Mouse (Mus musculus) myocyte (in vitro differentiated cells): ENCODE data around the gene Lag3. TPM values are rescaled to one million over a fixed set of nuclear protein-coding genes. Genes with fewer than 3 reads are reported as not detected.

Experiments used
- H3K27me3 ChIP-seq: one replicate; pipeline ENCODE4 v1.6.1; 2011; ENCODE audit not compliant: control insufficient read depth, insufficient read depth, insufficient read length
- H3K36me3 ChIP-seq: one replicate; pipeline ENCODE4 v1.6.1; 2011; ENCODE audit not compliant: control insufficient read depth, insufficient read depth
- H3K4me2 ChIP-seq: one replicate; pipeline ENCODE4 v1.6.1; 2011; ENCODE audit warnings: low read depth, control low read depth
- H3K4me3 ChIP-seq: one replicate; pipeline ENCODE4 v1.5.1; 2011; ENCODE audit warnings: mild to moderate bottlenecking, control low read depth, moderate library complexity
- H3K79me2 ChIP-seq: one replicate; pipeline ENCODE4 v1.6.1; 2011; ENCODE audit not compliant: control insufficient read depth, insufficient read depth
- H3ac ChIP-seq: one replicate; pipeline ENCODE4 v1.6.1; 2011; ENCODE audit not compliant: control insufficient read depth, insufficient read length
- CEBPB ChIP-seq: IDR thresholded peaks from 2 replicates; pipeline ENCODE4 v1.6.1; 2011; ENCODE audit warnings: mild to moderate bottlenecking, moderate library complexity; ENCODE audit not compliant: poor library complexity, insufficient read depth, severe bottlenecking
- E2F4 ChIP-seq: IDR thresholded peaks from one replicate; pipeline ENCODE4 v1.6.1; 2011; ENCODE audit warnings: mild to moderate bottlenecking, control low read depth, moderate library complexity; ENCODE audit not compliant: insufficient read depth
- MAX ChIP-seq: IDR thresholded peaks from one replicate; pipeline ENCODE4 v1.6.1; 2011; ENCODE audit warnings: low read depth, mild to moderate bottlenecking, control low read depth
- MYOD1 ChIP-seq, 3 experiments: IDR thresholded peaks; one replicate each; pipeline ENCODE4 v1.6.1; 2011; ENCODE audit warnings: control low read depth in 2 of 3, low read depth in 2 of 3, mild to moderate bottlenecking in 2 of 3, moderate library complexity in 1 of 3; ENCODE audit not compliant: insufficient read length in 2 of 3, control insufficient read depth in 1 of 3
- MYOG ChIP-seq, 3 experiments: IDR thresholded peaks; one replicate each; pipeline ENCODE4 v1.6.1; 2011; ENCODE audit warnings: control low read depth in 2 of 3, low read depth in 2 of 3, mild to moderate bottlenecking in 2 of 3; ENCODE audit not compliant: insufficient read length in 2 of 3, control insufficient read depth in 1 of 3, insufficient read depth in 1 of 3
- POLR2A ChIP-seq: IDR thresholded peaks from one replicate; pipeline ENCODE4 v1.6.1; 2011; ENCODE audit warnings: low read depth, mild to moderate bottlenecking, control low read depth, moderate library complexity; ENCODE audit not compliant: insufficient read length
- POLR2AphosphoS2 ChIP-seq: IDR thresholded peaks from one replicate; pipeline ENCODE4 v1.6.1; 2011; ENCODE audit warnings: low read depth, control low read depth; ENCODE audit not compliant: insufficient read length
- REST ChIP-seq: IDR thresholded peaks from one replicate; pipeline ENCODE4 v1.6.1; 2011; ENCODE audit warnings: mild to moderate bottlenecking, control low read depth, moderate library complexity; ENCODE audit not compliant: insufficient read depth, insufficient read length
- SRF ChIP-seq: IDR thresholded peaks from one replicate; pipeline ENCODE4 v1.6.1; 2011; ENCODE audit warnings: low read depth; ENCODE audit not compliant: control insufficient read depth, insufficient read length
- TCF12 ChIP-seq: IDR thresholded peaks from one replicate; pipeline ENCODE4 v1.6.1; 2011; ENCODE audit warnings: mild to moderate bottlenecking, control low read depth; ENCODE audit not compliant: poor library complexity, insufficient read depth, severe bottlenecking
- TCF3 ChIP-seq: IDR thresholded peaks from one replicate; pipeline ENCODE4 v1.6.1; 2011; ENCODE audit warnings: low read depth, control low read depth; ENCODE audit not compliant: insufficient read length
- USF1 ChIP-seq: IDR thresholded peaks from one replicate; pipeline ENCODE4 v1.6.1; 2011; ENCODE audit warnings: low read depth, mild to moderate bottlenecking, control low read depth, moderate library complexity
- polyA plus RNA-seq: library from polyadenylated mRNA; unstranded; fragments of >200 nt; fragmentation: generic; extraction: Trizol; gene quantifications from one replicate; pipeline ENCODE4 v1.2.1, GENCODE M21; 2012; ENCODE audit warnings: missing spikeins

Lag3 gene
- polyA plus RNA-seq, 1 experiment = 0.41 TPM

GRCm38 (mm10) chr6:124953991-124954715, 42.6 kb upstream of the Lag3 start:
- Histone ChIP-seq H3K36me3 (peaks cover 10% of the 10 kb centered on the region), H3K79me2 (no peaks in the 10 kb centered on the region), H3ac (no peak overlapping the region), H3K4me3 (no peak overlapping the region), H3K4me2 (no peak overlapping the region), H3K27me3 (no peaks in the 10 kb centered on the region)
- TF ChIP-seq CEBPB (no peak), REST (no peak), POLR2AphosphoS2 (no peak), MAX (no peak), USF1 (no peak), TCF12 (no peak), SRF (no peak), MYOD1 (IDR thresholded peaks at IDR 0.05; ENCODE audit: control insufficient read depth in 1 of 3, insufficient read length in 2 of 3, low read depth in 2 of 3) (no peak), MYOG (IDR thresholded peaks at IDR 0.05; ENCODE audit: control insufficient read depth in 1 of 3, insufficient read depth in 1 of 3, insufficient read length in 2 of 3, low read depth in 2 of 3) (no peak), POLR2A (no peak), E2F4 (no peak), TCF3 (no peak)

DNA sequence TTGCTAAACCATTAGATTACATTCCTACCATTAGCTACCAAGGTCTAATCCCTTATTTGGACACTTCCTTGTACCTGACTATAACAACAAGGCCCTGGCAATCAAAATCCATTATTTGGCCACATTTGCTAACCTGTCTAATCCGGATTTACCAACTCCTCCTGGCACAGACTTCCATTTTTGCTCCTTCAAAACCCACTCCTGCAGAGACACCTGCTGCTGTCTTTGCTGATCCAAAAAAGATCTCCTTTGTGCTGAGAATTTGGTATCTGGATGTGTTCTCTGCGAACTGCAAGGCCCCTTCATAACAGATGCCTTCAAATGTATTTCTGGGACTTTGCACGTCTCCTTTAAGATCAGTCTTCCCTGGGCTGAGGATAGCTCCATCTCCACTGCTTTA, 32.0 kb upstream of the Lag3 start:
- Histone ChIP-seq H3K27me3 (no peaks in the 10 kb centered on the region), H3K4me3 (no peak overlapping the region)
- TF ChIP-seq E2F4 (no peak), MYOD1 (IDR thresholded peaks at IDR 0.05; ENCODE audit: control insufficient read depth in 1 of 3, insufficient read length in 2 of 3, low read depth in 2 of 3) (no peak), TCF12 (no peak), TCF3 (no peak), MYOG (IDR thresholded peaks at IDR 0.05; ENCODE audit: control insufficient read depth in 1 of 3, insufficient read depth in 1 of 3, insufficient read length in 2 of 3, low read depth in 2 of 3) (no peak), POLR2AphosphoS2 (no peak), MAX (no peak), CEBPB (no peak), USF1 (no peak), POLR2A (no peak), REST (no peak), SRF (no peak)

GRCm38 (mm10) chr6:124941679-124942078, 30.2 kb upstream of the Lag3 start:
- H3K27me3 ChIP-seq = no peaks in the 10 kb centered on the region
- no peak overlapping the region for H3K4me3 ChIP-seq
- H3K4me2 ChIP-seq = no peak overlapping the region
- H3K79me2 ChIP-seq = no peaks in the 10 kb centered on the region
- TF ChIP-seq CEBPB (no peak), MAX (no peak), TCF3 (no peak), MYOD1 (IDR thresholded peaks at IDR 0.05; ENCODE audit: control insufficient read depth in 1 of 3, insufficient read length in 2 of 3, low read depth in 2 of 3) (no peak), POLR2AphosphoS2 (no peak), TCF12 (no peak), SRF (no peak), USF1 (no peak), E2F4 (no peak), POLR2A (no peak), REST (no peak), MYOG (IDR thresholded peaks at IDR 0.05; ENCODE audit: control insufficient read depth in 1 of 3, insufficient read depth in 1 of 3, insufficient read length in 2 of 3, low read depth in 2 of 3) (no peak)
- no peak overlapping the region for H3ac ChIP-seq
- H3K36me3 ChIP-seq = peaks cover under 1% of the 10 kb centered on the region

More for the DNA sequence above, 32.0 kb upstream of the Lag3 start:
- Histone ChIP-seq H3K4me2 (no peak overlapping the region), H3K79me2 (no peaks in the 10 kb centered on the region), H3K36me3 (no peaks in the 10 kb centered on the region), H3ac (no peak overlapping the region)

DNA sequence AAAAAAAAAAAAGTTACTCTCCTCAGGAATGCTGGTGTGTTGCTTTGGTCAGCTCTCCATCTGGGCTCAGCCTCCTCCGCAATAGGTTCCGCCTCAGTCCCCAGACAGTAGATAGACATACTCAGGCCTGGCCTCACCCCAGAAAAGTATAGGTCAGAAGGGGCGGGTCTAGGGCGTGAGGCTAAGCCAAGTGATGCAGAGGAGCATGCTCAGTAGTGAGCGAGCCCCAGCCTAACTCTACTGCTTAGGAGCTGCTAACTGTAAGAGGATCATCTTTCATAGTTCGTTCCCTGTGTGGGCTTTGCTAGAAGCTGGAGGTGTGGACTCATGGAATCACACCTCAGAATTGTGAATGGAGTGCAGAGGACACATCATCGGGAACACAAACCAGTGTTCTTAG, 27.0 kb upstream of the Lag3 start:
- H3K27me3 ChIP-seq = no peaks in the 10 kb centered on the region
- H3K36me3 ChIP-seq = peaks cover 16% of the 10 kb centered on the region
- no peak overlapping the region for H3ac ChIP-seq
- H3K4me3 ChIP-seq = no peak overlapping the region
- no peak overlapping the region for H3K4me2 ChIP-seq
- H3K79me2 ChIP-seq = peaks cover 8% of the 10 kb centered on the region
- no peak for TF ChIP-seq USF1
- TF ChIP-seq POLR2A = no peak
- no peak for TF ChIP-seq SRF
- TF ChIP-seq TCF3 = no peak
- TF ChIP-seq TCF12 = no peak
- no peak for TF ChIP-seq MYOG (IDR thresholded peaks at IDR 0.05; ENCODE audit: control insufficient read depth in 1 of 3, insufficient read depth in 1 of 3, insufficient read length in 2 of 3, low read depth in 2 of 3)
- TF ChIP-seq MYOD1 (IDR thresholded peaks at IDR 0.05; ENCODE audit: control insufficient read depth in 1 of 3, insufficient read length in 2 of 3, low read depth in 2 of 3) = no peak
- TF ChIP-seq CEBPB = no peak
- TF ChIP-seq E2F4 = no peak
- TF ChIP-seq MAX = no peak
- no peak for TF ChIP-seq POLR2AphosphoS2
- no peak for TF ChIP-seq REST
